Mouse (Mus musculus): ENCODE measurements at regions not wholly inside any gene's neighbourhood (a gene's known extent, or its start where the extent isn't known, plus 50 kb on each side); places are given as distances from the start of the nearest gene placed in this dataset.

DNA sequence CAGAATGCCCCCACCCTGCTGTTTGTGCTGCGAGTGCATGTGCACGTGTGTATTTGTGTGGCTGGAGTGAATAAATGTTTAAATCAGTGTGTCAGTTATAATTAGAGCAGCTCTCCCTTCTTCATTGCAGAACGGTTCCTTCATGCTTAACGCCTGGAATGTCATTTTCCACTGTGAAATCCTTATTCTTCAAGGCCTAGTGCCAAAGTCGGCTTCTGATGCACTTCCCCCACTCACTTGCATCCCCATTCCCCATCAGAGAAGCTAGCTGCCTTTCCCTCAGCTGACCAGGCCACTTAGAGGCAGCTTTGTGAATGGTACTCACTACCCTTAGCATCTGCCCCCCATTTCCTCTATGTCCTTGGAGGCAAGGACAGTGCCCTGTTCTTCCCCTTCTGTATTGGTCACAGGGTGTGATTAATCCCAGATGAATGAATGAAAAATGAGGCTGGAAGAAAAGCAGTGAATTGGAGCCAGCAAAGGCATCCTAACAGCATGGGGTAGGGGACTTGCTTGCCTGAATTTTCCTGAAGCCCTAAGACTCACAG is 162.6 kb downstream of the H2al1j start:
- ATAC-seq (ENCODE audit: insufficient number of reproducible peaks, insufficient read depth, low FRiP score, low TSS enrichment, low read depth) = no peak
- Histone ChIP-seq H3K36me3 (no peaks in the 10 kb centered on the region), H3K9me3 (no peaks in the 10 kb centered on the region), H3K4me2 (no peak overlapping the region), H3K9ac (no peak overlapping the region), H3K27ac (peak overlapping the region; percentile 48; the same call in 1 of the 2 replicates), H3K4me1 (peaks cover 41% of the 10 kb centered on the region), H3K4me3 (no peak overlapping the region), H3K27me3 (peaks cover 29% of the 10 kb centered on the region)
- 42% methylated on average over 5 of the region's 5 CpGs for WGBS

DNA sequence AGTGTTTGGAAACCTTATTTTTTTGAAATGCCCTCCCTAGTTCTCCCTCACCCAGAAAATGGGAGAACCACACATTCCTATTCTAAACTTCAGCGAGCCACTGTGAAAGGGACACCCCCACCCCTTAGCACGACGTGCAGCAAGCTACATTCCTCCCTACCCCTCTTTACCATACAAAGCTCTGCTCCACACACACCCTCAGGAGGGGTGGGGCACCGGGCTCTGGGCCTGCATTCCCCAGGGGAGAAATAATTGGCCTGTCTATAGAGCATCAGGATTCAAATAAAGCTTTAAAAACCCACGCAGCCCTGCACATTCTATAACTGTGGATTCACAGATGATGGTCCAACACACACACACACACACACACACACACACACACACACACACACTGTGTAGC is 163.6 kb downstream of the H2al1j start:
- no peaks in the 10 kb centered on the region for H3K36me3 ChIP-seq
- 0 out of 2 replicates have a peak overlapping the region, but pooled peaks have one; percentile 48 for H3K27ac ChIP-seq
- 23% methylated on average over 5 of the region's 5 CpGs for WGBS
- H3K9ac ChIP-seq = no peak overlapping the region
- H3K4me1 ChIP-seq = peaks cover 41% of the 10 kb centered on the region
- no peak overlapping the region for H3K4me2 ChIP-seq
- peaks cover 30% of the 10 kb centered on the region for H3K27me3 ChIP-seq
- H3K9me3 ChIP-seq = no peaks in the 10 kb centered on the region
- H3K4me3 ChIP-seq = no peak overlapping the region
- 0 out of 2 replicates have a peak, but pooled peaks have one; percentile 59 for ATAC-seq (ENCODE audit: insufficient number of reproducible peaks, insufficient read depth, low FRiP score, low TSS enrichment, low read depth)

DNA sequence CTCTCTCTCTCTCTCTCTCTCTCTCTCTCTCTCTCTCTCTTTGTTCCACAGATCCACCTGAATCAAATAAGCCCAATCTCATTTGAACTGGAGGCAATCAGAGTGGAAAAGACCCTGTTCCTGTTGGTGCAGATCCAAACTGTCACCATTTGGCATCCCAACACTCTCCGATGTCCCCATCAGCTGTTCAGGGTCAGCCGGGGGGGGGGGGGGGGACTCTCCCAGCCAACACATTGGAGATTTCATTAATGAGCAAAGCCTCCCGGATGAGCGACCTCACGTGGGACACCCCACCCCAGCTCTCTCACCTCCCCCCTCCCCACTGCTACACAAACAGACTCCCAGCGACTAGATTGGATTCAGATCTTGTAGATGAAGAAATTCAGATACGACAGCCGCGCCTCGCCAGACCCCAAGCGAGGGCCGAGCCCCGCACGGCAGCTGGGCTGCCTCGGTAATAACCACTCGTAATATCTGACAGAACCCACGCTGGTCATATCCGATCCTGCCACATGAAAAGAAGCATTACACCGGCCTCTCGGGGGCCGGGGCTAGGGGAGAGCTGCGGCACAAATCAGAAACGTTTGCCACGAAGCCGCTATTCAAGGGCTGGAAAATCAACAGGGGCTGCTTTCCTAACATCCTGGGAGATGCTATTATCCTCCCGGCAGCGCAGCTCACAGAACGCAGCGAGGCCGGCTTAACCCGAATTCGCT is 164.2 kb downstream of the H2al1j start:
- no peak for ATAC-seq (ENCODE audit: insufficient number of reproducible peaks, insufficient read depth, low FRiP score, low TSS enrichment, low read depth)
- 25% methylated on average over 31 of the region's 32 CpGs for WGBS
- Histone ChIP-seq H3K4me2 (peak overlapping the region; percentile 48), H3K27ac (peak overlapping the region; percentile 39; the same call in 1 of the 2 replicates), H3K9me3 (no peaks in the 10 kb centered on the region), H3K4me1 (peaks cover 35% of the 10 kb centered on the region), H3K4me3 (peak overlapping the region; percentile 12; the same call in 1 of the 2 replicates), H3K27me3 (peaks cover 30% of the 10 kb centered on the region), H3K36me3 (no peaks in the 10 kb centered on the region), H3K9ac (no peak overlapping the region)

DNA sequence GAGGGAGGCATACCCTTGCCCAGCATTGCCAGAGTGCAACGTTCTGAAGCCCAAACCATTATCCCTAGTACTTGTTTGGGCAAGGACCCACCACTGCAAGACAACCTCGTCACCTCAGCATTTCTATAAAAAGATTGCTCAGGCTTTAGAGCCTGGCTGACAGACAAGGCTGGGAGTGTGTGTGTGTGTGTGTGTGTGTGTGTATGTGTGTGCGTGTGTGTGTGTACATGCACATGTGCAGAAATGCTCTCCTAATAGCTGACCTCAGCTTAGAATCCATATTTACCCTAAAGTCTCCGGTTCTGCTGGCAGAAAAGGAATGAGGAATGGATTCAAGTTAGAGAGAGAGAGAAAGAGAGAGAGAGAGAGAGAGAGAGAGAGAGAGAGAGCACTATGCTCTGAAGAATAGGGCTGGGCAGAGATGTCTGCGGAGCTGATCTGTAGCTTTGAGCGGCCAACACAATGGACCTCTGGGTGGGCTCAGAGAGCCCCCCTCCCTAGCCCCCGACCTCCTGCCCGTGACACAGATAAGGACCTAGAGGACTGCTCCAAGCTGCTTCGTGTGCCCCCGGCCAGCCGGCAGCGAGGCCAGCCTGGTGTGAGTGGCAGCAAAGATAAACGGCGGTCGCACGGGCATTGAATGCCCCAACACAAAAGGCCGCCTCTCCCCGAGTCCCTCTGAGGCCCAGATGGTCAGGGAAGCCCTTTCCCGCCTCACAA is 166.1 kb downstream of the H2al1j start:
- peak overlapping the region; percentile 79 for H3K27ac ChIP-seq
- WGBS = 32% methylated on average over 19 of the region's 19 CpGs
- 0 out of 2 replicates have a peak overlapping the region, but pooled peaks have one; percentile 40 for H3K9ac ChIP-seq
- H3K4me3 ChIP-seq = peak overlapping the region; percentile 22
- H3K27me3 ChIP-seq = peaks cover 30% of the 10 kb centered on the region
- H3K4me2 ChIP-seq = peak overlapping the region; percentile 57
- no peaks in the 10 kb centered on the region for H3K9me3 ChIP-seq
- no peak for ATAC-seq (ENCODE audit: insufficient number of reproducible peaks, insufficient read depth, low FRiP score, low TSS enrichment, low read depth)
- no peaks in the 10 kb centered on the region for H3K36me3 ChIP-seq
- H3K4me1 ChIP-seq = peaks cover 30% of the 10 kb centered on the region

DNA sequence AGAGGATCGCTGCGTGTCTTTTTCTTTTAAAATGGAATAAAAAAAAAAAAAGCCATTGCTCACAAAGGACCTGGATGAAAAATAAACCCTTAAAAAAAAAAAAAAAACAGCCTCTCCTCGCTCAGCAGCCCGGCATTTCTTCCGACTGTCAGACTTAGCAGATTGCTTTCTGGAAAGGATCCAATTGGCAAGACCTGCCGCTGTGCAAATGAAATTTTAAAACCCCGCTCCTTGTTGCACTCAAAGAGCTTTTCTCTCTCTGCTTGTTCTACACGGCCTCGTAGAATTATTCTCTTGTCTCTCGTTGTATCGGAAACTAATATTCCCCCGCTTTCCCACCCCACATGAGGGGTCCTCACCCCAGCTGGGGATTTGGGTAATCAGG is 166.6 kb downstream of the H2al1j start:
- peak overlapping the region; percentile 79 for H3K27ac ChIP-seq
- H3K36me3 ChIP-seq = no peaks in the 10 kb centered on the region
- ATAC-seq (ENCODE audit: insufficient number of reproducible peaks, insufficient read depth, low FRiP score, low TSS enrichment, low read depth) = no peak
- 0 out of 2 replicates have a peak overlapping the region, but pooled peaks have one; percentile 40 for H3K9ac ChIP-seq
- H3K4me3 ChIP-seq = peak overlapping the region; percentile 22
- H3K27me3 ChIP-seq = peaks cover 30% of the 10 kb centered on the region
- WGBS = 31% methylated on average over 12 of the region's 12 CpGs
- no peaks in the 10 kb centered on the region for H3K9me3 ChIP-seq
- H3K4me1 ChIP-seq = peaks cover 30% of the 10 kb centered on the region
- peak overlapping the region; percentile 57 for H3K4me2 ChIP-seq

DNA sequence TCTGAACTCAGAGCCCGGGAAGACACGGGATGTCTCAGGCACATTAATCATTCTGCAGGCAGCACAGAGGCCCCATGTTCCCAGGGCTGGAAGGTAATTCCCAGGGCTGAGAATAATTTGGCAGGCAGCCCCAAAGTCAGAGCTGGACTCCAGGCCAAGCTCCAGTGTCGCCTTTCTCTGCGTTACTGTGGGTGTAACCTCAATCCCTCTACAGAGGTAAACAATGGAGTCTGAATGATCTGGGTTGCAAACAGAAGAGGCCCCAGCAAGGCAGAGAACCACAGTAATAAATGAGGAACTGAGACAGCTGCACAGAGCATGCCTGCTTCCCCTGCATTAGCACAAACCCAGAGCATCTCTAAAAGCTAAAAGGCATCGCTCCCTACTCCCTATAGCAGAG is 184.8 kb downstream of the H2al1j start:
- H3K9ac ChIP-seq = no peak overlapping the region
- 57% methylated on average over 5 of the region's 5 CpGs for WGBS
- ATAC-seq (ENCODE audit: insufficient number of reproducible peaks, insufficient read depth, low FRiP score, low TSS enrichment, low read depth) = no peak

DNA sequence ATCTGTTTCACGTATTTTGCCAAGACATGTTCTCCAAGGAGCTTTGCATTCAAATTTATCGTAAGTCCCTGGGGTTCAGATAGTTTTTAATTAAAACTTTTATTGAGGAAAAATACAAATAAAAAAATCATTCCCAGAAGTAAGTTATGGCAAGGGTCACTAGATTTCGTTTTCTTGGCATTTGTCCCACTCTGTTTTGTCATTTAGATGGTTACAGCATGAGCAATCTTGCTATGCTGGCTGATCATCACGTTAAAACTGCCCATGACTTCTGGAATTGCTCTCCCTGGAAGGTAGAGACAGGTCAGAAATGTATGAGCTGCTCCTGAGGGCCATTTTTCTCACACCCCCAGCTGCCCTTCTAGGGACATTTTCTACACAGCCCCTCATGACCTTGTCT is 185.3 kb downstream of the H2al1j start:
- Histone ChIP-seq H3K4me3 (no peak overlapping the region), H3K27me3 (peaks cover 51% of the 10 kb centered on the region), H3K4me1 (peaks cover 5% of the 10 kb centered on the region; the same call in 1 of the 2 replicates), H3K9ac (no peak overlapping the region), H3K27ac (no peak overlapping the region), H3K36me3 (no peaks in the 10 kb centered on the region), H3K4me2 (no peak overlapping the region), H3K9me3 (no peaks in the 10 kb centered on the region)
- WGBS = 65% methylated on average over 4 of the region's 4 CpGs
- no peak for ATAC-seq (ENCODE audit: insufficient number of reproducible peaks, insufficient read depth, low FRiP score, low TSS enrichment, low read depth)

More for the DNA sequence above, 184.8 kb downstream of the H2al1j start:
- Histone ChIP-seq H3K27me3 (peaks cover 51% of the 10 kb centered on the region), H3K36me3 (no peaks in the 10 kb centered on the region), H3K27ac (0 out of 2 replicates have a peak overlapping the region, but pooled peaks have one; percentile 7), H3K4me3 (no peak overlapping the region), H3K4me1 (peaks cover 5% of the 10 kb centered on the region; the same call in 1 of the 2 replicates), H3K4me2 (no peak overlapping the region), H3K9me3 (no peaks in the 10 kb centered on the region)

DNA sequence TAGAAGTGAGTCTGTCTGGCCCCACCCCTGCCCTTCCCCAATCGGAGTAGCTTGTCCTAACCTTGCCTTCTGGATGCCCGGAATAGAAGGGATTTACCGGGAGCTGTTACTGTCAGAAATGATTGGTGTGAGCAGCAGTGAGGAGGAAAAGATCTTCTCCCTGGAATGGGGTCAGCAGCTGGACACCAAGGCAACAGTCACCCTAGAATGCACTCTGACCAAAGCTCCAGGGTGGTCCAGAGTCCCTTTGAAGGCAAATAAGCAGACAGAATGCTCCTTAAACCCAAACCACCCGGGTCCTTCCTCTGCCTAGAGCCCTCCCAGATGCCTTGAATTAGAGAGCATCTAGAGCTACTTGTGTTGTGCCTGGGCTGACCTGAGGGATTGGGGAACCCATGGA is 196.2 kb downstream of the H2al1j start:
- H3K36me3 ChIP-seq = no peaks in the 10 kb centered on the region
- H3K9ac ChIP-seq = no peak overlapping the region
- no peak overlapping the region for H3K27ac ChIP-seq
- peaks cover 47% of the 10 kb centered on the region for H3K27me3 ChIP-seq
- no peaks in the 10 kb centered on the region for H3K4me1 ChIP-seq
- H3K4me3 ChIP-seq = no peak overlapping the region
- no peak overlapping the region for H3K4me2 ChIP-seq
- ATAC-seq (ENCODE audit: insufficient number of reproducible peaks, insufficient read depth, low FRiP score, low TSS enrichment, low read depth) = no peak
- no peaks in the 10 kb centered on the region for H3K9me3 ChIP-seq
- 46% methylated on average over 4 of the region's 4 CpGs for WGBS

DNA sequence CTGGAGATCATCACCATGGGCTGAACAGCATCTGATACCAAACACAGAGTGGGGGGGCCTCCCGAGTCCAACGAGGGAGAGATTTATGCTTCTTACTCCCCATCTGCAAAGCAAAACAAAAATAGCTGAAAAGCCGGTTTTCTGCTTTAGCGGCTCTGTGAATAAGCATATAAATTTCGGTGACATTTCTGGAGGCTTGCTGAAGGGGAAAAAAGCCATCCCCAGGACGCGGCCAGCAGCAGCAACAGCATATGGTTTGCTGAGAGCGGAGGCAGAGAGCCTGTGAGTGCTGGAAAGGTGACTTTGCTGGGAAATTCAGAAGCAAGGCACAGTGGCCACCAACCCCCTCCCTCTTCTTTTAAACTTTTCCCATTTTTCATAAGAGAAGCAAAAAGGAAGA is 197.7 kb downstream of the H2al1j start:
- 67% methylated on average over 8 of the region's 8 CpGs for WGBS
- peaks cover 42% of the 10 kb centered on the region for H3K27me3 ChIP-seq
- no peaks in the 10 kb centered on the region for H3K4me1 ChIP-seq
- ATAC-seq (ENCODE audit: insufficient number of reproducible peaks, insufficient read depth, low FRiP score, low TSS enrichment, low read depth) = no peak
- H3K36me3 ChIP-seq = no peaks in the 10 kb centered on the region
- no peak overlapping the region for H3K27ac ChIP-seq
- H3K4me3 ChIP-seq = no peak overlapping the region
- no peak overlapping the region for H3K4me2 ChIP-seq
- H3K9me3 ChIP-seq = no peaks in the 10 kb centered on the region
- no peak overlapping the region for H3K9ac ChIP-seq

DNA sequence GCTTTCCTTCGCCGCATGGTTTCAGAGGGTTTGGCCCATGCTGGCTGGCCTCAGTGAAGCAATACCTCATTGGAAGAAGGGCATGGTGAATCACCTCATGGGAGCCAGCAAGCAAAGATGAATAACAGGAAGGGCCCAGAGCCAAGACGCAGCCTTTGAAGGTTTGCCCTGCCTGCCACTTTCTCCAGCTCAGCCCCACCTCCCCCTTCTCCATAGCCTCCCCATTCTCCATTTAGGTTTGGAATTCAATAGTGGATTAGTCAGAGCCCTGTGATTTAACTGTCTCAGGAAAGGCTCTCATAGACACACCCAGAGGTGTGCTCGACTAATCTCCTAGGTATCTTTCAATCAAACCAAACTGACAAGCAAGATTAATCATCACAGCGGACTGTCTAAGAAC is 201.0 kb downstream of the H2al1j start:
- Histone ChIP-seq H3K27ac (no peak overlapping the region), H3K36me3 (no peaks in the 10 kb centered on the region), H3K9me3 (no peaks in the 10 kb centered on the region), H3K4me2 (no peak overlapping the region), H3K27me3 (peaks cover 57% of the 10 kb centered on the region), H3K4me1 (no peaks in the 10 kb centered on the region), H3K4me3 (no peak overlapping the region), H3K9ac (no peak overlapping the region)
- no peak for ATAC-seq (ENCODE audit: insufficient number of reproducible peaks, insufficient read depth, low FRiP score, low TSS enrichment, low read depth)
- WGBS = 72% methylated on average over 5 of the region's 5 CpGs

DNA sequence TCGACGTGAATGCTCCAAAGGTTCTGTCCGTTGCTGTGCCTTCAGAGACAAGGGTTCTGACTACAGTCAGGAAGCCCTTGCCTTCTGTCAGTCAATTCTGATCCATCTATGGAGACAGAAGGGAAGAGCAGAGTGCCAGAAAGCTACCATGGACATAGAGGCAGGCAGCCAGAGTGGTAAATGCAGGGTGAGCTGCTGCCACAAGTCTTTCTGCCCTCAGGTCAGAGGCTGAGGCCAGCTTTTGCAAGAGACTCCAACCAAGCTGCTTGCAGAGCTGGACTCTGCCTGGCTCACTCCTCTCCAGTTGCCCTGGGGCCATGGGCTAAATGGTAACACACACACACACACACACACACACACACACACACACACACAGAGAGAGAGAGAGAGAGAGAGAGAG is 201.6 kb downstream of the H2al1j start:
- H3K9ac ChIP-seq = no peak overlapping the region
- H3K27me3 ChIP-seq = peaks cover 55% of the 10 kb centered on the region
- 73% methylated on average over 3 of the region's 3 CpGs for WGBS
- no peak overlapping the region for H3K27ac ChIP-seq
- H3K36me3 ChIP-seq = no peaks in the 10 kb centered on the region
- no peak overlapping the region for H3K4me2 ChIP-seq
- H3K4me1 ChIP-seq = no peaks in the 10 kb centered on the region
- H3K4me3 ChIP-seq = no peak overlapping the region
- H3K9me3 ChIP-seq = no peaks in the 10 kb centered on the region
- ATAC-seq (ENCODE audit: insufficient number of reproducible peaks, insufficient read depth, low FRiP score, low TSS enrichment, low read depth) = no peak

Data from embryonic facial prominence, embryonic 13.5 days (tissue).